Mouse (Mus musculus) stomach, postnatal 0 days (tissue): ENCODE data around the gene Epm2a. TPM values are rescaled to one million over a fixed set of nuclear protein-coding genes. Genes with fewer than 3 reads are reported as not detected.
"Not testable (repeated sequence)": the region's sequence is repeated elsewhere in the genome, so short reads cannot be mapped to it uniquely, and the experiment has no call there.

Experiments used
- ATAC-seq: fragments of 200-750 bp; cut with Nextera tagmentation; 2 replicates; pipeline ENCODE4 v1.8.0; 2017; ENCODE audit not compliant: low FRiP score, low TSS enrichment
- DNase-seq: peaks from one replicate; pipeline ENCODE4 v3.0.0-alpha.2; 2016; ENCODE audit warnings: low spot score
- H3K27ac ChIP-seq: fragments of 300-500 bp; sonication (generic); replicated peaks from 2 replicates; pipeline ENCODE4 v1.5.1; 2014; ENCODE audit warnings: mild to moderate bottlenecking, control low read depth
- H3K27me3 ChIP-seq: fragments of 300-500 bp; sonication (generic); 2 replicates; pipeline ENCODE4 v1.6.1; 2014; ENCODE audit warnings: low read length; ENCODE audit not compliant: control insufficient read depth, insufficient read depth
- H3K36me3 ChIP-seq: fragments of 300-500 bp; sonication (generic); 2 replicates; pipeline ENCODE4 v1.6.1; 2014; ENCODE audit warnings: low read length, mixed read lengths; ENCODE audit not compliant: control insufficient read depth, insufficient read depth
- H3K4me1 ChIP-seq: fragments of 300-500 bp; sonication (generic); replicated peaks from 2 replicates; pipeline ENCODE4 v1.6.1; 2014; ENCODE audit warnings: antibody characterized with exemption; ENCODE audit not compliant: control insufficient read depth, insufficient read depth
- H3K4me2 ChIP-seq: fragments of 300-500 bp; sonication (generic); replicated peaks from 2 replicates; pipeline ENCODE4 v1.6.1; 2014; ENCODE audit warnings: low read depth, mild to moderate bottlenecking, control low read depth, moderate library complexity
- H3K4me3 ChIP-seq: fragments of 300-500 bp; sonication (generic); 2 replicates; pipeline ENCODE4 v1.5.1; 2014; ENCODE audit warnings: low read depth, low read length, control low read depth
- H3K9ac ChIP-seq: fragments of 300-500 bp; sonication (generic); 2 replicates; pipeline ENCODE4 v1.6.1; 2014; ENCODE audit warnings: mild to moderate bottlenecking, low read length, control low read depth, mixed read lengths
- H3K9me3 ChIP-seq: fragments of 300-500 bp; sonication (generic); 2 replicates; pipeline ENCODE4 v1.6.1; 2016; ENCODE audit warnings: low read length; ENCODE audit not compliant: control insufficient read depth
- CTCF ChIP-seq: IDR thresholded peaks from 2 replicates; pipeline ENCODE4 v1.5.1; 2016; ENCODE audit warnings: antibody characterized with exemption, low read depth, mild to moderate bottlenecking, moderate library complexity
- EP300 ChIP-seq: optimal IDR thresholded peaks from 2 replicates; pipeline ENCODE3; 2016; ENCODE audit warnings: antibody characterized with exemption
- WGBS: fragments of 180-500 bp; shearing (Covaris S2); extraction: QIAGEN DNeasy Blood & Tissue Kit; methylation state at CpG from one replicate; pipeline ENCODE4 v1.1.7; 2014; 5-methylcytosine and 5-hydroxymethylcytosine counted together
- polyA plus RNA-seq: library from polyadenylated mRNA; unstranded; fragments of >200 nt; fragmentation: Nextera tagmentation; extraction: Ambion mirVana; gene quantifications from 2 replicates; pipeline ENCODE4 v1.2.1, GENCODE M21; 2015

Epm2a gene
- 0.54 and 0.58 TPM in 2 replicates for polyA plus RNA-seq

DNA sequence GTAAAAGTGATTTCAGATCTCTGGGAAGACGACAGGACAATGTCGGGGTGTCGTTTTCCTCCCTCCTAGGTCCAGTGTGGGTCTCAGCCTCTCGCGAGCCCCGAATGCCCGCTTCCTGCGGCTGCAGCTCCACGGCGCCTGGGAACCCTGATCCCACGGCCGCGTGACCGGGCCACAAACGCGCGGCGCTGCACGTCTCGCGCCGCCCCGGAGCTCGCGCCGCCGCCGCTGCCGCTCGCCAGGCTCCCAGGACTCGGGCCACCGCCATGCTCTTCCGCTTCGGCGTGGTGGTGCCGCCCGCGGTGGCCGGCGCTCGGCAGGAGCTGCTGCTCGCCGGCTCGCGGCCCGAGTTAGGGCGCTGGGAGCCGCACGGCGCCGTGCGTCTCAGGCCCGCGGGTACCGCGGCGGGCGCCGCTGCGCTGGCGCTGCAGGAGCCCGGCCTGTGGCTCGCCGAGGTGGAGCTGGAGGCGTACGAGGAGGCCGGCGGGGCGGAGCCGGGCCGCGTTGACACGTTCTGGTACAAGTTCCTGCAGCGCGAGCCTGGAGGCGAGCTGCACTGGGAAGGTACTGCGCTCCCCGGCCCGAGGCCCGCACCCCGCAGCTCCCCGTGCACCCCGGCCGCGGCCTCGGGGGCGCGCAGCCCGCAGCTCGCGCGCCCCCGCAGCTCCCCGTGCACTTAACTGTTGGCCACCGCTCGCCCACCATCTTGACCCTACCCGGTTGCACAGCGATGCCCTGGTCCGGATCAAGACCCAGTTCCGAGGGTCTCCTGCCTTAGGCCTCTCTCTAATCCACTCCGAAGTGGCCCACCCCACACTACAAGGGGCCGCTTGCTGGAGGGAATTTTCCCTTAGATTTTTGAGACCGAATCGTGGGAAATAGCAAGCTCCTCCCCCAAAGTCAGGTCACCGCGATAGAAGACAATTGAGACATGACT lies at the start of gene Epm2a:
Epm2a (plus strand) TSS at position 200 of the 937 bp plus-strand sequence.
- DNase-seq: peak; percentile 91
- no peaks in the 10 kb centered on the region for H3K36me3 ChIP-seq
- peak within 1 kb of the TSS; percentile 78 for H3K4me2 ChIP-seq
- TF ChIP-seq EP300 (no peak), CTCF (no peak)
- H3K4me1 ChIP-seq: no peaks in the 10 kb centered on the region
- no peaks in the 10 kb centered on the region for H3K9me3 ChIP-seq
- peak within 1 kb of the TSS; percentile 90 for H3K9ac ChIP-seq
- peak; percentile 100 for ATAC-seq
- WGBS: under 1% methylated on average over 65 of the region's 106 CpGs
- peak within 1 kb of the TSS; percentile 68 for H3K4me3 ChIP-seq
- H3K27me3 ChIP-seq: no peaks in the 10 kb centered on the region
- peak within 1 kb of the TSS; percentile 98 for H3K27ac ChIP-seq

DNA sequence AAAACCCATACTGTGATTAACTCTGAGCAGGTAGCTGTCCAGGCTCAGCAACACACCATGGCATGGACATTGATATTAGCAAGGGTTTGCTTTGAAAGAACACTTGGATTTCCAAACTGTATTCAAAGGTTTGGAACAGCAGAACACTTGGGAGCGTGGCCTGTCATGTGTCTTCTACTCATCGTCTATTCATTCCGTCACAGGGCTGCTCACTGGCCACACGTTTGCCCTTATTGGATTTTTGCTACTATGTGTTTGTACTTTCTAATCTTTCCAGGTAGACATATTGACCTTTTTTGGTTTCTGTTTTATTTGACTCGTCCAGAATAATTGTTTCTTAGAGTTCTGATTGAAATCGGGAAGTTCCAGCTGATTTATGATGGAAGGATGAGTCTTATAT lies 44.8 kb upstream of the Epm2a start:
- Histone ChIP-seq H3K27ac (no peak overlapping the region), H3K4me2 (no peak overlapping the region), H3K9ac (no peak overlapping the region), H3K36me3 (no peaks in the 10 kb centered on the region), H3K9me3 (no peaks in the 10 kb centered on the region), H3K4me1 (no peaks in the 10 kb centered on the region), H3K27me3 (no peaks in the 10 kb centered on the region), H3K4me3 (no peak overlapping the region)
- TF ChIP-seq EP300 (no peak), CTCF (no peak)
- no peak for ATAC-seq
- WGBS: 79% methylated on average over 6 of the region's 6 CpGs
- DNase-seq: no peak

DNA sequence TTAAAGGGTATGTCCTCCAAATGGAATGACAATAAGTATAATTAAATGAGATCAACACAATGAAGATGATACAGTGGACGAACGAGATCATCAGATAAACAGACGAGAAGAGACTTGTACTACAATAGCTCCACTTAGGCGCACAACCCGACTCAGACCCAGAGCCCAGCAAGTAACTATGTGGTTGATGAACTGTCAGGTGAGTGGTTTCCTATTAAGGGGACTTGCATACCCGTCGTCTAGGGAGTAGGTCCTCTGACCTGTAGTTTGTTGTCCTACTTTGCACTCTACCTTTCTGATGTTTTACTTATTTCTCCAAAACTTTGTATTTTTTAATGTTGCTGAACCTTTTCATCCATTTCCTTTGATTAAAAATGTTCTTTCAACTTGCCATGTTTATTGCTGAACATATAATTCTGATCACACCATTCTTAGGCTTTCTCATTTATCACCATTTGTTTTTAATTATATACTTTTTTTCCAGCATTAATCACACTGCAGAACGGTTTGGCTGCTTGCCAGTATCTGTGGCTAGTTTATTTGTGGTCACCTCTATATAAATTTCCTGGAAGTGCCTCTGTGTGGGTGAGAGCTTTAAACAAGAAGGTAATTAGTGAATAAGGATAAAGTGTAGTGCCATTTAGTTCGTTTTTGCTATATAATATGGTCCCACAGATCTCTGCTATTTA lies 37.7 kb upstream of the Epm2a start:
- DNase-seq: no peak
- H3K9me3 ChIP-seq: no peaks in the 10 kb centered on the region
- no peak for ATAC-seq
- H3K9ac ChIP-seq: no peak overlapping the region
- H3K4me3 ChIP-seq: no peak overlapping the region
- H3K4me1 ChIP-seq: no peaks in the 10 kb centered on the region
- H3K36me3 ChIP-seq: no peaks in the 10 kb centered on the region
- TF ChIP-seq EP300 (no peak), CTCF (no peak)
- no peak overlapping the region for H3K27ac ChIP-seq
- no peak overlapping the region for H3K4me2 ChIP-seq
- H3K27me3 ChIP-seq: no peaks in the 10 kb centered on the region
- WGBS: 57% methylated on average over 9 of the region's 9 CpGs

DNA sequence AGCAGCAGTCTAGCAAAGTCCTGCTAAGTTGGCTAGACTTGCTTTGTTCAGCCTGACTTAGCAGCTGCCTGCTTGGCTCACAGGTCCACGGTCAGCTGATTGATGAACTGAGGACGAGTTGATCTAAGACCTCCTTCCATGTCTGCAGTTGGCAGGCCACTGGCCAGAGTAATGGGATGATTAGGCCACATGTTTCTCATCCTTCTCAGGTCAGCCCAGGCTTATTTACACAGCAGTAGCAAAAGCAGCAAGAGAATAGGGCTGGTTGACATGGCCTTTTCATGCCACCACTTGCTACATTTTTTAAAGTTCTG lies 37.2 kb upstream of the Epm2a start:
- no peak overlapping the region for H3K9ac ChIP-seq
- 34% methylated on average over 2 of the region's 2 CpGs for WGBS
- DNase-seq (no peak), ATAC-seq (no peak)
- TF ChIP-seq EP300 (no peak), CTCF (no peak)
- H3K4me2 ChIP-seq: no peak overlapping the region
- no peaks in the 10 kb centered on the region for H3K9me3 ChIP-seq
- no peaks in the 10 kb centered on the region for H3K36me3 ChIP-seq
- no peak overlapping the region for H3K27ac ChIP-seq
- H3K4me1 ChIP-seq: no peaks in the 10 kb centered on the region
- no peaks in the 10 kb centered on the region for H3K27me3 ChIP-seq
- no peak overlapping the region for H3K4me3 ChIP-seq

DNA sequence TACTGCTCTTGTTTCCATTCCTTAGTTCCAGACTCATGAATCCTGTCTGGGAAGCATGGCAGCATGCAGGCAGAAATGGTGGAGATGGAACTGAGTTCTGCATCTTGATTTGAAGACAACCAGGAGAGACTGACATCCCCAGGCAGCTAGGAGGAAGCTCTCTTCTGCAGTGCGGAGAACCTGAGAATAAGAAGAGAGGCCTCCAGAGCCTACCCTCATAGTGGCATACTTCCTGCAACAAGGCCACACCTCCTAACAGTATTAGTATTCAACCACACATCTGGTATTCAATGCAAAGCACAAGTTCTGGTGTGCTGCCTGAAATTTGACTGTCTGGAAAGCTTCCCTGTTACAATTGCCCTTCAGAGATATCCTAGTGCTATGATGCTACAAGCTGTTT lies 33.3 kb upstream of the Epm2a start:
- Histone ChIP-seq H3K9ac (no peak overlapping the region), H3K27ac (no peak overlapping the region), H3K27me3 (no peaks in the 10 kb centered on the region), H3K36me3 (no peaks in the 10 kb centered on the region), H3K4me2 (no peak overlapping the region), H3K4me1 (no peaks in the 10 kb centered on the region), H3K9me3 (no peaks in the 10 kb centered on the region), H3K4me3 (no peak overlapping the region)
- no peak for DNase-seq
- ATAC-seq: no peak
- TF ChIP-seq EP300: no peak
- TF ChIP-seq CTCF: no peak
- WGBS: 90% methylated on average over 1 of the region's 1 CpGs

GRCm38 (mm10) chr10:11310481-11310880 lies 32.7 kb upstream of the Epm2a start:
- H3K27me3 ChIP-seq: no peaks in the 10 kb centered on the region
- ATAC-seq: no peak
- no peak overlapping the region for H3K9ac ChIP-seq
- H3K27ac ChIP-seq: no peak overlapping the region
- DNase-seq: no peak
- H3K4me1 ChIP-seq: no peaks in the 10 kb centered on the region
- H3K36me3 ChIP-seq: no peaks in the 10 kb centered on the region
- no peaks in the 10 kb centered on the region for H3K9me3 ChIP-seq
- no peak overlapping the region for H3K4me2 ChIP-seq
- TF ChIP-seq EP300 (no peak), CTCF (no peak)
- H3K4me3 ChIP-seq: no peak overlapping the region

DNA sequence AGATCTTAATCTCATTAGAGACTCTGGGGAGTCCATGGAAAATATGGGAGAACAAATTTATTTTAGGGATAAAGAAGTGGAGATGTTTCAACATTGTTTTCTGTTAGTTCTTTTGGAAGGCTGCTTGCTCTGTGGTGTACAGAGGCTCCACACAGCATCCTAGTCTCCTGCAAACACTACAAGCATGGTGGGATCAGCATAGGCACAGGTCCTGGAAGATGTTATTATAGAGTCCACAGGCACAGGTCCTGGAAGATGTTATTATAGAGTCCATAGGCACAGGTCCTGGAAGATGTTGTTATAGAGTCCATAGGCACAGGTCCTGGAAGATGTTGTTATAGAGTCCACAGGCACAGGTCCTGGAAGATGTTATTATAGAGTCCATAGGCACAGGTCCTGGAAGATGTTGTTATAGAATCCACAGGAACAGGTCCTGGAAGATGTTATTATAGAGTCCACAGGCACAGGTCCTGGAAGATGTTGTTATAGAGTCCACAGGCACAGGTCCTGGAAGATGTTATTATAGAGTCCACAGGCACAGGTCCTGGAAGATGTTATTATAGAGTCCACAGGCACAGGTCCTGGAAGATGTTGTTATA lies 25.2 kb upstream of the Epm2a start:
- ATAC-seq, H3K4me1 ChIP-seq: not testable (repeated sequence)

More for the DNA sequence above, 25.2 kb upstream of the Epm2a start:
- H3K27ac ChIP-seq, H3K4me3 ChIP-seq, DNase-seq, H3K27me3 ChIP-seq, H3K9me3 ChIP-seq, H3K9ac ChIP-seq, H3K36me3 ChIP-seq, H3K4me2 ChIP-seq: not testable (repeated sequence)
